Comparison of ENCODE assay signal across 32 mouse cellular contexts in the genomic region with DNA sequence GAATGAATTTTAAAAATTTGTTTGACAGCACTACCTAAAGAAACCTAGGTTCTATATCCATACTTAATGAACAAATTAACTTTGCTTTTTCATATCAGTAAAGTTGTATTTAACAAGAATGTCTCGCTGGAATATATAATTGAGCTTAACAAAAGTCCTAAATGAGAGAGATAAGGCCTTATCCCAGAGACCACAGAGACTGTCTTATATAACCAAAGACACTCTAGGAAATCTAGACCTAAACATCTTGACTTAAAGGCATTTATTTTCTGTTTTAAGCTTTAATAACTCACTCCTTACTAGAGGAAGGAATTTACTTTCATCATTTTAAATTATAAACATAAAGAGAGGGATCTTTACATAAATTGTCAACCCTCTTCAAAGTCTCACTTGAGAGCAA.
"Had no signal": no experiment of that assay in that cellular context is flagged by ENCODE, and none has a peak within 500 bp of the region (broad histone marks: within the 10 kb centered on the region; RNA-seq: fewer than 3 reads in every experiment).

No protein-coding gene starts in this region.

- H3K36me3 ChIP-seq: limb, embryonic 10.5 days; limb, embryonic 12.5 days; limb, embryonic 13.5 days; limb, embryonic 15.5 days; liver, embryonic 13.5 days; liver, embryonic 15.5 days; lung, embryonic 15.5 days; midbrain, embryonic 10.5 days; midbrain, embryonic 12.5 days; midbrain, embryonic 13.5 days; midbrain, embryonic 15.5 days; neural tube, embryonic 12.5 days; neural tube, embryonic 13.5 days had no signal

- H3K9me3 ChIP-seq: limb, embryonic 10.5 days; limb, embryonic 12.5 days; limb, embryonic 13.5 days; limb, embryonic 15.5 days; liver, embryonic 13.5 days; liver, embryonic 15.5 days; lung, embryonic 15.5 days; megakaryocyte, embryonic 14.5 days; midbrain, embryonic 10.5 days; midbrain, embryonic 12.5 days; midbrain, embryonic 13.5 days; midbrain, embryonic 15.5 days; neural tube, embryonic 12.5 days; neural tube, embryonic 13.5 days had no signal

- H3K9ac ChIP-seq: limb, embryonic 12.5 days; limb, embryonic 13.5 days; limb, embryonic 15.5 days; liver, embryonic 13.5 days; liver, embryonic 15.5 days; liver, postnatal 0 days; lung, embryonic 14.5 days; lung, embryonic 15.5 days; midbrain, embryonic 12.5 days; midbrain, embryonic 13.5 days; midbrain, embryonic 15.5 days; neural tube, embryonic 12.5 days; neural tube, embryonic 13.5 days had no signal

- H3K27me3 ChIP-seq: limb, embryonic 12.5 days; limb, embryonic 13.5 days; limb, embryonic 15.5 days; liver, embryonic 13.5 days; liver, embryonic 15.5 days; lung, embryonic 15.5 days; megakaryocyte, embryonic 14.5 days; midbrain, embryonic 12.5 days; midbrain, embryonic 13.5 days; midbrain, embryonic 15.5 days; neural tube, embryonic 12.5 days; neural tube, embryonic 13.5 days had no signal

- ATAC-seq: liver, postnatal 0 days; lung, postnatal 0 days; midbrain, embryonic 13.5 days; midbrain, embryonic 15.5 days; midbrain, embryonic 16.5 days had no signal

- H3K4me1 ChIP-seq: limb, embryonic 10.5 days; limb, embryonic 12.5 days; limb, embryonic 13.5 days; limb, embryonic 15.5 days; liver, embryonic 13.5 days; liver, embryonic 15.5 days; lung, embryonic 15.5 days; megakaryocyte, embryonic 14.5 days; midbrain, embryonic 10.5 days; midbrain, embryonic 12.5 days; midbrain, embryonic 13.5 days; midbrain, embryonic 15.5 days; neural tube, embryonic 12.5 days; neural tube, embryonic 13.5 days had no signal

- DNase-seq: left cerebral cortex, postnatal 4 days; liver; liver, embryonic 13.5 days; liver, postnatal 0 days; lung, adult 18-20 months; lung, adult 2 months; lung, embryonic 14.5 days; lung, postnatal 10 days; lung, postnatal 14 days; lung, postnatal 36 days; lung, postnatal 4 days; midbrain, embryonic 14.5 days had no signal

- H3K27ac ChIP-seq: left cerebral cortex, adult 2 months; limb, embryonic 10.5 days; limb, embryonic 12.5 days; limb, embryonic 13.5 days; limb, embryonic 15.5 days; liver, embryonic 13.5 days; liver, embryonic 15.5 days; lung, embryonic 15.5 days; macrophage; midbrain, embryonic 10.5 days; midbrain, embryonic 12.5 days; midbrain, embryonic 13.5 days; midbrain, embryonic 15.5 days; neural tube, embryonic 12.5 days; neural tube, embryonic 13.5 days had no signal

- H3K4me2 ChIP-seq: limb, embryonic 12.5 days; limb, embryonic 13.5 days; limb, embryonic 15.5 days; liver, embryonic 11.5 days; liver, embryonic 13.5 days; liver, embryonic 15.5 days; lung, embryonic 14.5 days; lung, embryonic 15.5 days; midbrain, embryonic 11.5 days; midbrain, embryonic 12.5 days; midbrain, embryonic 13.5 days; midbrain, embryonic 15.5 days; neural tube, embryonic 12.5 days; neural tube, embryonic 13.5 days had no signal

- H3K4me3 ChIP-seq: left cerebral cortex, adult 2 months; limb, embryonic 10.5 days; limb, embryonic 12.5 days; limb, embryonic 13.5 days; limb, embryonic 15.5 days; liver, embryonic 13.5 days; liver, embryonic 15.5 days; lung, embryonic 15.5 days; megakaryocyte, embryonic 14.5 days; midbrain, embryonic 10.5 days; midbrain, embryonic 12.5 days; midbrain, embryonic 13.5 days; midbrain, embryonic 15.5 days; myocyte; neural tube, embryonic 12.5 days; neural tube, embryonic 13.5 days had no signal
